Mouse (Mus musculus): Measurements from ENCODE around the gene Cfap36. TPM values are rescaled to one million over a fixed set of nuclear protein-coding genes. Genes with fewer than 3 reads are reported as not detected.

Cfap36 gene
- polyA plus RNA-seq (2017; shearing (Covaris generic)) = 10 to 100 TPM; 38.6 to 42.7 TPM

GRCm38 (mm10) chr11:29246883-29247650, at the start of gene Cfap36:
TSS of gene Cfap36 (minus strand) at chr11:29247409.

GRCm38 (mm10) chr11:29172563-29173124, 74.6 kb downstream of the Cfap36 start, which contains the start of gene Ppp4r3b:
TSS of gene Ppp4r3b (plus strand) at chr11:29172890.

Other genes with a start within 250 kb of the Cfap36 start
- gene Pnpt1, start 116.7 kb downstream of the Cfap36 start, polyA plus RNA-seq (2017; shearing (Covaris generic)) = 10 to 100 TPM; 31.6 to 46.3 TPM
- 100 to 1,000 TPM; 146 to 163 TPM for gene Ppp4r3b, start 74.5 kb downstream of the Cfap36 start, polyA plus RNA-seq (2017; shearing (Covaris generic))
- gene Ccdc88a, start 126.2 kb upstream of the Cfap36 start, polyA plus RNA-seq (2017; shearing (Covaris generic)) = 1 to 10 TPM; 2.5 to 7.5 TPM

Measured in inflammation-experienced regulatory T-cells (primary cell).